Mouse (Mus musculus) cerebellum, adult 9-10 months (tissue): Measurements from ENCODE around the gene Usp48.

Experiments used
- DNase-seq: peaks from one replicate; pipeline ENCODE4 v3.0.0; 2022

The Usp48 gene

GRCm38 (mm10) chr4:137610256-137610655 lies 16.7 kb downstream of the Usp48 start:
- DNase-seq, result no peak

- no peak for DNase-seq
Observed at GRCm38 (mm10) chr4:137622847-137623246, 29.3 kb downstream of the Usp48 start.

- no peak for DNase-seq
Observed at GRCm38 (mm10) chr4:137627476-137628235, 34.1 kb downstream of the Usp48 start.

- no peak for DNase-seq
Observed at GRCm38 (mm10) chr4:137628400-137628799, 34.8 kb downstream of the Usp48 start.

- no peak for DNase-seq
Observed at GRCm38 (mm10) chr4:137629354-137629753, 35.8 kb downstream of the Usp48 start.

- DNase-seq, result no peak
Observed at GRCm38 (mm10) chr4:137630153-137630552, 36.6 kb downstream of the Usp48 start.

GRCm38 (mm10) chr4:137631596-137631995 lies 38.0 kb downstream of the Usp48 start:
- no peak for DNase-seq

- DNase-seq, result no peak
Observed at GRCm38 (mm10) chr4:137633394-137633793, 39.8 kb downstream of the Usp48 start.

GRCm38 (mm10) chr4:137636597-137636996 lies 43.0 kb downstream of the Usp48 start:
- no peak for DNase-seq

GRCm38 (mm10) chr4:137641556-137641955 lies 48.0 kb downstream of the Usp48 start:
- no peak for DNase-seq

GRCm38 (mm10) chr4:137642101-137642500 lies 48.5 kb downstream of the Usp48 start:
- no peak for DNase-seq

GRCm38 (mm10) chr4:137643459-137643858 lies 49.9 kb downstream of the Usp48 start:
- no peak for DNase-seq

- DNase-seq, result no peak
Observed at GRCm38 (mm10) chr4:137646262-137646661, 52.7 kb downstream of the Usp48 start.

- no peak for DNase-seq
Observed at GRCm38 (mm10) chr4:137647648-137648047, 54.1 kb downstream of the Usp48 start.

GRCm38 (mm10) chr4:137648230-137648629 lies 54.7 kb downstream of the Usp48 start:
- DNase-seq, result no peak

GRCm38 (mm10) chr4:137650912-137651311 lies 57.4 kb downstream of the Usp48 start:
- no peak for DNase-seq

GRCm38 (mm10) chr4:137652835-137653346 lies 59.3 kb downstream of the Usp48 start:
- DNase-seq, result no peak

- no peak for DNase-seq
Observed at GRCm38 (mm10) chr4:137655241-137656031, 61.9 kb downstream of the Usp48 start.

GRCm38 (mm10) chr4:137657674-137658073 lies 64.1 kb downstream of the Usp48 start:
- DNase-seq, result no peak

- peak; percentile 34 for DNase-seq
Observed at GRCm38 (mm10) chr4:137659541-137659940, 66.0 kb downstream of the Usp48 start.

GRCm38 (mm10) chr4:137660364-137661077 lies 67.0 kb downstream of the Usp48 start:
- DNase-seq, result peak; percentile 63

- no peak for DNase-seq
Observed at GRCm38 (mm10) chr4:137661078-137661450, 67.5 kb downstream of the Usp48 start.

GRCm38 (mm10) chr4:137661547-137661946 lies 68.0 kb downstream of the Usp48 start:
- peak; percentile 83 for DNase-seq
